ENCODE assay signal across 10 mouse cellular contexts in the genomic region with DNA sequence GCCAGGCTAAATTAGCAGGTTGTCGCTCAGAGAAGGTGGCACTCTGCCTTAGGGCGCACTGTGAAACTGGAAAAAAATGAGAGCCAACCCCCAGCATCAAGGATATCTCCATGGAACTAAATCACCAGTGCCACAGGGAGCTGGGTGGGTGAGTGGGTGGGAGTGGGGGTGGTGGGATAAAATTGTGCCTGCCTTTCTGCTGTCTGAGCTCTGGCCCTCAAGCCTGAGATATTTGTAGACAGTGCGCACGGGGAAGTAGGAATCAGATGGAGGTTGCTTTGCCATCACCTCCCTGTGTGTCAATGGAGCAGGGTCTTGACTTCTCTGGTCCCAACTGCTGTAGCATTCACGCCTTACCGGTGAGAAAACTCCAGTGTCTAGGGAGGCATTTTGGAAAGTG. TPM values are rescaled to one million over a fixed set of nuclear protein-coding genes. Genes with fewer than 3 reads are reported as not detected.
DNase-seq lines count a peak whose midpoint lies in the region; ATAC-seq and TF ChIP-seq lines count a peak whose summit lies in the region.
"Had no signal": no experiment of that assay in that cellular context is flagged by ENCODE, and none has a peak within 500 bp of the region (broad histone marks: within the 10 kb centered on the region; RNA-seq: fewer than 3 reads in every experiment).

No protein-coding gene starts in this region.

- intact Hi-C loops in heart, adult 2 months (cut with DNase I): loop anchor here (5.0 kb wide), 1 partner anchor 66 kb away; no protein-coding TSS in a partner anchor

- H3K4me3 ChIP-seq in heart, embryonic 10.5 days: peak overlapping the region; percentile 67
- H3K4me3 ChIP-seq in heart, adult 2 months: no peak overlapping the region
- H3K4me3 ChIP-seq in midbrain, embryonic 10.5 days: peak overlapping the region; percentile 74

- no peak for DNase-seq in heart, embryonic 10.5 days (ENCODE audit: low spot score)
- DNase-seq in heart, adult 2 months: no peak
- peak; percentile 59 to 62 for DNase-seq in right cerebral cortex, postnatal 10 days (ENCODE audit: low spot score in 2 of 2)
- no peak for DNase-seq in right cerebral cortex, postnatal 25 days
- DNase-seq in midbrain, embryonic 10.5 days (ENCODE audit: low spot score): no peak
- DNase-seq in MN1 (ENCODE audit: low spot score): no peak

- no peaks in the 10 kb centered on the region for H3K79me2 ChIP-seq in heart, adult 2 months (replicated peaks; ENCODE audit: control insufficient read depth, insufficient read depth, low read length)

- TF ChIP-seq CTCF in heart, adult 2 months (IDR thresholded peaks at IDR 0.05): no peak

- TF ChIP-seq POLR2A in heart, adult 2 months (IDR thresholded peaks at IDR 0.05; ENCODE audit: insufficient read depth, low read depth, low read length): no peak

- 40% methylated on average over 6 of the region's 6 CpGs for WGBS in heart, embryonic 10.5 days
- 87% methylated on average over 6 of the region's 6 CpGs for WGBS in heart, adult 2 months
- WGBS in midbrain, embryonic 10.5 days: 44% methylated on average over 6 of the region's 6 CpGs

- no peaks in the 10 kb centered on the region for H3K9me3 ChIP-seq in heart, embryonic 10.5 days
- H3K9me3 ChIP-seq in midbrain, embryonic 10.5 days (replicated peaks): no peaks in the 10 kb centered on the region

- TF ChIP-seq EP300 in heart, adult 2 months (IDR thresholded peaks at IDR 0.05; ENCODE audit: insufficient read depth, low read depth, low read length): no peak

- peaks cover 35% of the 10 kb centered on the region for H3K4me1 ChIP-seq in heart, embryonic 10.5 days
- peaks cover 3% of the 10 kb centered on the region for H3K4me1 ChIP-seq in heart, adult 2 months (ENCODE audit: control insufficient read depth, insufficient read depth, low read length)
- H3K4me1 ChIP-seq in midbrain, embryonic 10.5 days: peaks cover 37% of the 10 kb centered on the region

- no peak overlapping the region for H3K9ac ChIP-seq in heart, adult 2 months (ENCODE audit: low read depth, low read length)

- H3K27me3 ChIP-seq in heart, embryonic 10.5 days (ENCODE audit: insufficient read depth, poor library complexity, severe bottlenecking): peaks cover 79% of the 10 kb centered on the region
- H3K27me3 ChIP-seq in heart, adult 2 months (ENCODE audit: control insufficient read depth, insufficient read depth, low read length): no peaks in the 10 kb centered on the region
- H3K27me3 ChIP-seq in midbrain, embryonic 10.5 days (ENCODE audit: low read depth, poor library complexity, severe bottlenecking): peaks cover 62% of the 10 kb centered on the region

- ATAC-seq in inflammation-experienced regulatory T-cells, adult 6 months: no peak
- no peak for ATAC-seq in erythroblast, adult 5-6 weeks (replicated peaks; ENCODE audit: low FRiP score, poor library complexity, severe bottlenecking)
- ATAC-seq: activated CD4-positive, CD25-positive, alpha-beta regulatory T cell, adult 4 months had no signal

- no peaks in the 10 kb centered on the region for H3K36me3 ChIP-seq in heart, embryonic 10.5 days
- no peaks in the 10 kb centered on the region for H3K36me3 ChIP-seq in heart, adult 2 months (ENCODE audit: control insufficient read depth, insufficient read depth, low read length)
- H3K36me3 ChIP-seq in midbrain, embryonic 10.5 days: no peaks in the 10 kb centered on the region

- no peak overlapping the region for H3K27ac ChIP-seq in heart, embryonic 10.5 days
- H3K27ac ChIP-seq in heart, adult 2 months: no peak overlapping the region
- H3K27ac ChIP-seq in midbrain, embryonic 10.5 days (replicated peaks): no peak overlapping the region

RNA-seq across cellular contexts. Expression of gene Cx3cl1, which starts 1.2 kb away (rescaled TPM):
- 6.2 and 11.0 TPM in 2 replicates for polyA plus RNA-seq in heart, embryonic 10.5 days (2016; fragmentation: Nextera tagmentation; extraction: Ambion mirVana)
- total RNA-seq in heart, adult 2 months (2021): 1 to 10 TPM; 5.1 to 5.4 TPM
- polyA plus RNA-seq in heart, adult 2 months (2012; rRNA removed): 11.3 and 12.0 TPM in 2 replicates
- polyA plus RNA-seq in midbrain, embryonic 10.5 days (2016; fragmentation: Nextera tagmentation; extraction: Ambion mirVana): 13.6 and 14.3 TPM in 2 replicates
- polyA plus RNA-seq in inflammation-experienced regulatory T-cells, adult 6 months (2017; shearing (Covaris generic)): under 1 TPM in 1 of 3 experiments, not detected in 2; 0.38 TPM
- 0.63 TPM in 1 of 2 replicates, not detected in the other for total RNA-seq in erythroblast, adult 5-6 weeks (2015; ENCODE audit: low replicate concordance)
- total RNA-seq in erythroblast, adult 5-6 weeks (2017; ENCODE audit: low replicate concordance): 0.77 and 2.4 TPM in 2 replicates
- polyA plus RNA-seq: activated CD4-positive, CD25-positive, alpha-beta regulatory T cell, adult 4 months had no signal

RNA-seq across cellular contexts. Expression of gene Ccl22, which starts 27.7 kb away (rescaled TPM):
- polyA plus RNA-seq in heart, embryonic 10.5 days (2016; fragmentation: Nextera tagmentation; extraction: Ambion mirVana): not detected in 2 replicates
- not detected for total RNA-seq in heart, adult 2 months (2021)
- polyA plus RNA-seq in heart, adult 2 months (2012; rRNA removed): 0.14 and 0.41 TPM in 2 replicates
- not detected in 2 replicates for polyA plus RNA-seq in midbrain, embryonic 10.5 days (2016; fragmentation: Nextera tagmentation; extraction: Ambion mirVana)
- not detected for polyA plus RNA-seq in inflammation-experienced regulatory T-cells, adult 6 months (2017; shearing (Covaris generic))
- 1.0 and 2.5 TPM in 2 replicates for total RNA-seq in erythroblast, adult 5-6 weeks (2015; ENCODE audit: low replicate concordance)
- 0.68 and 1.4 TPM in 2 replicates for total RNA-seq in erythroblast, adult 5-6 weeks (2017; ENCODE audit: low replicate concordance)

RNA-seq across cellular contexts. Expression of gene Ccl17, which starts 37.2 kb away (rescaled TPM):
- polyA plus RNA-seq in heart, embryonic 10.5 days (2016; fragmentation: Nextera tagmentation; extraction: Ambion mirVana): 0.57 and 0.63 TPM in 2 replicates
- total RNA-seq in heart, adult 2 months (2021): not detected
- polyA plus RNA-seq in heart, adult 2 months (2012; rRNA removed): 0.62 TPM in 1 of 2 replicates, not detected in the other
- polyA plus RNA-seq in midbrain, embryonic 10.5 days (2016; fragmentation: Nextera tagmentation; extraction: Ambion mirVana): not detected in 2 replicates
- polyA plus RNA-seq in inflammation-experienced regulatory T-cells, adult 6 months (2017; shearing (Covaris generic)): not detected
- total RNA-seq in erythroblast, adult 5-6 weeks (2015; ENCODE audit: low replicate concordance): not detected in 2 replicates
- 0.77 TPM in 1 of 2 replicates, not detected in the other for total RNA-seq in erythroblast, adult 5-6 weeks (2017; ENCODE audit: low replicate concordance)
- polyA plus RNA-seq: liver, embryonic 16.5 days had no signal

Comparison
In these comparisons a context has a peak if more than half of its experiments do, and no peak if none do; other contexts are left out.
1. DNase-seq: peak in right cerebral cortex, postnatal 10 days (2 of 2); none in heart, embryonic 10.5 days (single experiment), heart, adult 2 months (0 of 2), right cerebral cortex, postnatal 25 days (single experiment), midbrain, embryonic 10.5 days (single experiment) and MN1 (single experiment).